Mouse (Mus musculus): ENCODE measurements around the gene Adgrg3. TPM values are rescaled to one million over a fixed set of nuclear protein-coding genes. Genes with fewer than 3 reads are reported as not detected.

The Adgrg3 gene
- polyA plus RNA-seq, 1 experiment: 9.1 TPM

DNA sequence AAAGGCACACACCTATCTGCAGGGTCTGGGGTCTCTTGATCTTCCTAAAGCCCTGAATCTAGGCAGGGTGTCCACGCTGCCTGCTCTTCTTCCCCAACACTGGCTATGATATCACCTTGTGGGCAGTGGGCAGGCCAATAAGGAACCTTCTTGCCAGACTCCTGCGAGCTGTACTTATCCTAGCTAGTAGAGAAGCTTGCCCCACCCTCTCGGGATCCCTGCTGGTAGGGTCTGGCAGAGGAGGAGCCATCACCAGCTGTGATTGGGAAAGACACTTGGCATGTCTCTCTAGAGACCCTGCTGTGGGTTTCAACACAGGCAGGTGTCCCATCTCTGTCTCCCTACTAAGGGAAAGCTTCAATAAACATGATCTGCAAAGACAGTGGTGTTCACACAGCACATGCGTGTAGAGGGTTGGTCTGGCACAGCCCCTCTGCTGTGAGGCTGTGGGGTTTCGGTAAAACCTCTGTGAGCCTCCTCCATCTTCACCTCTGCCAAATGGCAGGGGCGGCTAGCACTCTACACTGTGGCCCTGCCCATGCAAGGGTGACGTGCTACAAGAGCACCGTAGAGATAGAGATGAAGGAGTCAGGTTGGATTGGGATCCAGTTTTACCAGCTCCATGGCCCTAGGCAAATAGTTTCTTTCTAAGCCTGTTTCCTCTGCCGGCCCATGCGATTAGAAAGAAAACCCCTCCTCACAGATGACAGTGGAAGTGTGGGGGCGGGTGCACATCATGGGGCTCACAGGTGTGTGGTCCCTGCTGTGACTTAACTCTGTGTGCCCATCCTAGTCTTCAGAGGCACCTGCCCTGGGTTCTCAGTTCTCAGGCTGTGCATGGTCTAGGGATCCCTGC lies 26.7 kb upstream of the Adgrg3 start:
- Histone ChIP-seq H3K79me2 (ENCODE audit: control insufficient read depth, insufficient read depth) (no peaks in the 10 kb centered on the region), H3K36me3 (ENCODE audit: control insufficient read depth, insufficient read depth) (no peaks in the 10 kb centered on the region), H3ac (ENCODE audit: control insufficient read depth, insufficient read length) (no peak overlapping the region), H3K4me2 (ENCODE audit: low read depth) (no peak overlapping the region), H3K4me3 (no peak overlapping the region), H3K27me3 (ENCODE audit: control insufficient read depth, insufficient read depth, insufficient read length) (no peaks in the 10 kb centered on the region)
- peak in 1 of 3 experiments; percentile 48 for TF ChIP-seq MYOG (IDR thresholded peaks at IDR 0.05; ENCODE audit: control insufficient read depth in 1 of 3, insufficient read depth in 1 of 3, insufficient read length in 2 of 3, low read depth in 2 of 3)
- TF ChIP-seq POLR2AphosphoS2 (IDR thresholded peaks at IDR 0.05; ENCODE audit: insufficient read length, low read depth): no peak
- TF ChIP-seq CEBPB (IDR thresholded peaks at IDR 0.05; ENCODE audit: insufficient read depth, poor library complexity, severe bottlenecking): no peak
- TF ChIP-seq MYOD1 (IDR thresholded peaks at IDR 0.05; ENCODE audit: control insufficient read depth in 1 of 3, insufficient read length in 2 of 3, low read depth in 2 of 3): peak in 2 of 3 experiments; percentile 6 to 43
- no peak for TF ChIP-seq SRF (IDR thresholded peaks at IDR 0.05; ENCODE audit: control insufficient read depth, insufficient read length, low read depth)

DNA sequence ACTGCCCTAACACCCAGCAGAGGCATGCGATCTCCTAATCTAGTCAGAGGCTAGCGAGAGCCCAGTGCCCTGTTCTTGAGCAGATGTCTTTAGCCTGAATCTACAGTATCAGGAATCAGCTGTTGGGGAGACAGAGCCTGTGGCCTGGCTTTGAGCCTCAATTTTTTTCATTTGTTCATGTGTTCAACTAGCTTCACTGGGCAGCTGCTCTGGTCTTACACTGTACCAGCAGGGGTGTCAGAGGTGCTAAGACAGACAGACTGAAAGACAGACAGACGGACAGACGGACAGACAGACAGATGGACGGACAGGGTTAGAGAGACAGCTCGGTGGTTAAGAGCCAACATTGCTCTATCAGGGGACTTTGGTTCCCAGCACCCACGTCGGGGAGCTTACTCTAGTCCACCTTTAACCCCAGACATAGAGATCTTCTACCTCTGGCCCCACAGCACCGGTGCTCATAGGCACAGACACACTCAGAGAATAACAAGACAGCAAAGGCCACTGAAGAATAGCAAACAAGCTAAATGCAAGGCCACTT lies 26.0 kb upstream of the Adgrg3 start:
- Histone ChIP-seq H3K27me3 (ENCODE audit: control insufficient read depth, insufficient read depth, insufficient read length) (no peaks in the 10 kb centered on the region), H3K4me3 (no peak overlapping the region), H3ac (ENCODE audit: control insufficient read depth, insufficient read length) (no peak overlapping the region), H3K36me3 (ENCODE audit: control insufficient read depth, insufficient read depth) (no peaks in the 10 kb centered on the region), H3K4me2 (ENCODE audit: low read depth) (no peak overlapping the region), H3K79me2 (ENCODE audit: control insufficient read depth, insufficient read depth) (no peaks in the 10 kb centered on the region)
- TF ChIP-seq SRF (IDR thresholded peaks at IDR 0.05; ENCODE audit: control insufficient read depth, insufficient read length, low read depth) (peak; percentile 47), USF1 (IDR thresholded peaks at IDR 0.05; ENCODE audit: low read depth) (no peak), MYOG (IDR thresholded peaks at IDR 0.05; ENCODE audit: control insufficient read depth in 1 of 3, insufficient read depth in 1 of 3, insufficient read length in 2 of 3, low read depth in 2 of 3) (peak; percentile 4 to 84 (median 72)), MYOD1 (IDR thresholded peaks at IDR 0.05; ENCODE audit: control insufficient read depth in 1 of 3, insufficient read length in 2 of 3, low read depth in 2 of 3) (peak; percentile 28 to 68 (median 44)), REST (IDR thresholded peaks at IDR 0.05; ENCODE audit: insufficient read depth, insufficient read length) (no peak), CEBPB (IDR thresholded peaks at IDR 0.05; ENCODE audit: insufficient read depth, poor library complexity, severe bottlenecking) (no peak), TCF12 (IDR thresholded peaks at IDR 0.05; ENCODE audit: insufficient read depth, poor library complexity, severe bottlenecking) (peak; percentile 78), TCF3 (IDR thresholded peaks at IDR 0.05; ENCODE audit: insufficient read length, low read depth) (peak; percentile 24), POLR2AphosphoS2 (IDR thresholded peaks at IDR 0.05; ENCODE audit: insufficient read length, low read depth) (no peak), MAX (IDR thresholded peaks at IDR 0.05; ENCODE audit: low read depth) (no peak), E2F4 (IDR thresholded peaks at IDR 0.05; ENCODE audit: insufficient read depth) (no peak), POLR2A (IDR thresholded peaks at IDR 0.05; ENCODE audit: insufficient read length, low read depth) (no peak)

DNA sequence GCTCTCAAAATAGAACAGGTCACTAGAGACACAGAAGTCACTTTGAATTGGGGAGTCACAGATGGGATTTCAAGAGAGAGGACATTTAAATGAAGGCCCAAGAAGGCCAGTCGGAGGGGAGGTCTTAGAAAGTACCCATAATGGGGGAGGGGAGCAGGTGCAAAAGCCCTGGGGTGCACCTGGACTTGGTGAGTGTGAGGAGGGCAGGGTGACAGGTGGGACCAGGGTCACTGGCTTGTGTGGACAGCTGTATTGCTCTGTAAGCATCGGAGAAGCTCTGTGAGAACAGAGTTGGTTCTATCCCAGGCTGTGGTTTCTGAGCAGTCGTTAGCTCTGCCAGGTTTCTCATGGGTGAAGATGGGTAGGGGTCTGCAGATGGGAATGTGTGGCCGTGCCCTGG lies 25.5 kb upstream of the Adgrg3 start:
- no peak overlapping the region for H3K4me2 ChIP-seq (ENCODE audit: low read depth)
- H3K27me3 ChIP-seq (ENCODE audit: control insufficient read depth, insufficient read depth, insufficient read length): no peaks in the 10 kb centered on the region
- H3K36me3 ChIP-seq (ENCODE audit: control insufficient read depth, insufficient read depth): no peaks in the 10 kb centered on the region
- TF ChIP-seq TCF3 (IDR thresholded peaks at IDR 0.05; ENCODE audit: insufficient read length, low read depth) (peak; percentile 92), TCF12 (IDR thresholded peaks at IDR 0.05; ENCODE audit: insufficient read depth, poor library complexity, severe bottlenecking) (peak; percentile 76), MAX (IDR thresholded peaks at IDR 0.05; ENCODE audit: low read depth) (no peak), MYOG (IDR thresholded peaks at IDR 0.05; ENCODE audit: control insufficient read depth in 1 of 3, insufficient read depth in 1 of 3, insufficient read length in 2 of 3, low read depth in 2 of 3) (peak; percentile 65 to 97 (median 84)), MYOD1 (IDR thresholded peaks at IDR 0.05; ENCODE audit: control insufficient read depth in 1 of 3, insufficient read length in 2 of 3, low read depth in 2 of 3) (peak in 2 of 3 experiments; percentile 94 to 95)
- no peaks in the 10 kb centered on the region for H3K79me2 ChIP-seq (ENCODE audit: control insufficient read depth, insufficient read depth)
- H3ac ChIP-seq (ENCODE audit: control insufficient read depth, insufficient read length): no peak overlapping the region
- H3K4me3 ChIP-seq: no peak overlapping the region

DNA sequence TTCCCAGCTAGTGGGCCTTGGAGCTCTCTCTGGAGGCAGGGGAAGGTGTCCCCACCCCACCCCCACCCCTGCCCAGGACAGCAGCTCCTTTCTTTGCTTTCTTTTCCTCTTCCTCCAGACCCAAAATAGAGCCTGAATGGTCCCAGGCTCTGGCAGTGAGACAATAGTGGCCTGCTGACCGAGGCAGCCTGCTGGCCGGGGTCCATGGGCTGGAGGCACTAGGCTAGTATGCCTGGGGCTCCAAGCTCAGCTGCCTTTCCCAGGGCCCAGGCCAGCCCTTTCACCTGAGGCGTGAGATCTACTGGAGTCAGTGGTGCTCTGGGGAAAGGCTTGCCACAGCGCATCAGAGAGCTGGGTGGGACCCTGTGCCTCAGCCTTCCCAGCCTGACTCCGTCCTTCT lies 25.0 kb upstream of the Adgrg3 start:
- TF ChIP-seq MYOG (IDR thresholded peaks at IDR 0.05; ENCODE audit: control insufficient read depth in 1 of 3, insufficient read depth in 1 of 3, insufficient read length in 2 of 3, low read depth in 2 of 3) (peak in 1 of 3 experiments; percentile 26), REST (IDR thresholded peaks at IDR 0.05; ENCODE audit: insufficient read depth, insufficient read length) (no peak), CEBPB (IDR thresholded peaks at IDR 0.05; ENCODE audit: insufficient read depth, poor library complexity, severe bottlenecking) (no peak)
- Histone ChIP-seq H3K27me3 (ENCODE audit: control insufficient read depth, insufficient read depth, insufficient read length) (no peaks in the 10 kb centered on the region), H3ac (ENCODE audit: control insufficient read depth, insufficient read length) (no peak overlapping the region), H3K4me3 (no peak overlapping the region), H3K36me3 (ENCODE audit: control insufficient read depth, insufficient read depth) (no peaks in the 10 kb centered on the region), H3K4me2 (ENCODE audit: low read depth) (no peak overlapping the region), H3K79me2 (ENCODE audit: control insufficient read depth, insufficient read depth) (no peaks in the 10 kb centered on the region)

All from myocyte (in vitro differentiated cells).